Mouse (Mus musculus) megakaryocyte, embryonic 14.5 days (primary cell): Measurements from ENCODE around the gene Foxa1.

Source experiments
- FLI1 ChIP-seq: IDR thresholded peaks from 2 replicates; pipeline ENCODE4 v1.6.1; 2012; ENCODE audit warnings: low read length, inconsistent platforms, mixed read lengths
- GATA1 ChIP-seq: IDR thresholded peaks from 3 replicates; pipeline ENCODE4 v1.6.1; 2012; ENCODE audit warnings: mixed read lengths, low read length, inconsistent platforms, borderline replicate concordance

- no peak for TF ChIP-seq GATA1
- no peak for TF ChIP-seq FLI1
These were observed 30.9 kb downstream of the Foxa1 start for GRCm38 (mm10) chr12:57515702-57516377.
